In the genomic region with DNA sequence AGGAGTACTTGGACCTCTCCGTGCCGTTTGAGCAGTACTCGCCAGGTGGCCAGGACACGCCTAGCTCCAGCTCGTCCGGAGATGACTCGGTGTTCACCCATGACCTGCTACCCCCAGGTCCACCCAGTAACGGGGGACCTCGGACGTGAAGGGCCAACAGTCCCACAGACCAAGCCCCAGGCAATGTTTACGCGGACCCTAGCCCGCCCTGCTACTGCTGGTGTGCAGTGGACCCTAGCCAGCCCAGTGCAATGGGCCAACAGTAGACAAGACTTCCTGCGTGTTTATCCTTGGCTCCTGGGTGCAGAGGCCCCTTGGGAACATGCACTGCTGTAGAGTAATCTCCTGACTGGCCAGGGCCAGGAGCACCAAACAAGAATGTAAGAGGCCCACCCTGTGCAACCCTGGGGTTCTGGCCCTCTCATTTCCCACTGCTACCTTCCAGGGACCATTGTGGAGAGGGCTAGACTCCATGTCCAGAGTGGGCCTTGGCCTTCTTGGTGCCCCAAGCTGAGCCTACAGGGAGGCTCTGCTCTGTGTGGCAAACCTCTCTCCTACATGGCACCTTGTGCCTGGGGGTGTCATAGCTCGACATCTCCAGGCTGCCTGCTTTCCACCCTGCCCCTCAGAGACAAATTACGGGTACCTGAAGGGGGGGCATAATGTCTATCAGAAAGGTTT, we compare ENCODE assay signal across 20 mouse cellular contexts. TPM values are rescaled to one million over a fixed set of nuclear protein-coding genes. Genes with fewer than 3 reads are reported as not detected.
DNase-seq lines count a peak whose midpoint lies in the region; ATAC-seq lines count a peak whose summit lies in the region.
"Had no signal": no experiment of that assay in that cellular context is flagged by ENCODE, and none has a peak within 500 bp of the region (broad histone marks: within the 10 kb centered on the region; RNA-seq: fewer than 3 reads in every experiment).

No protein-coding gene starts in this region.

- 90% methylated on average over 16 of the region's 16 CpGs for WGBS in midbrain, embryonic 11.5 days
- 89% methylated on average over 16 of the region's 16 CpGs for WGBS in midbrain, embryonic 13.5 days
- WGBS in forebrain, embryonic 10.5 days: 93% methylated on average over 16 of the region's 16 CpGs

- DNase-seq in kidney, adult 11 months: peak; percentile 79
- DNase-seq in kidney, postnatal 4 days: no peak
- peak; percentile 57 for DNase-seq in midbrain, embryonic 11.5 days (ENCODE audit: low spot score, missing footprints)
- peak; percentile 58 for DNase-seq in kidney, postnatal 14 days
- no peak for DNase-seq in forebrain, embryonic 10.5 days (ENCODE audit: extremely low spot score, low spot score)
- DNase-seq in adrenal gland, postnatal 4 days (ENCODE audit: low spot score in 2 of 2): no peak
- DNase-seq: adrenal gland, postnatal 10 days; cerebellum, adult 18-20 months; cerebellum, adult 9-11 months; cerebellum, postnatal 36 days; gastrocnemius, adult 2 months; gastrocnemius, postnatal 25 days; heart, postnatal 10 days; heart, postnatal 4 days had no signal

- no peaks in the 10 kb centered on the region for H3K9me3 ChIP-seq in midbrain, embryonic 11.5 days (ENCODE audit: control insufficient read depth, low read length)
- H3K9me3 ChIP-seq in midbrain, embryonic 13.5 days: no peaks in the 10 kb centered on the region
- H3K9me3 ChIP-seq in forebrain, embryonic 10.5 days: no peaks in the 10 kb centered on the region
- H3K9me3 ChIP-seq: embryonic facial prominence, embryonic 13.5 days; forebrain, embryonic 13.5 days; heart, embryonic 10.5 days; hindbrain, embryonic 12.5 days had no signal

- H3K4me2 ChIP-seq in midbrain, embryonic 11.5 days: no peak overlapping the region
- no peak overlapping the region for H3K4me2 ChIP-seq in midbrain, embryonic 13.5 days (replicated peaks)
- H3K4me2 ChIP-seq: embryonic facial prominence, embryonic 13.5 days; forebrain, embryonic 13.5 days; hindbrain, embryonic 12.5 days had no signal

- no peak overlapping the region for H3K4me3 ChIP-seq in midbrain, embryonic 11.5 days (ENCODE audit: low read depth, low read length)
- no peak overlapping the region for H3K4me3 ChIP-seq in midbrain, embryonic 13.5 days (replicated peaks)
- H3K4me3 ChIP-seq in forebrain, embryonic 10.5 days: no peak overlapping the region
- H3K4me3 ChIP-seq: embryonic facial prominence, embryonic 13.5 days; forebrain, embryonic 13.5 days; gastrocnemius, adult 2 months; heart, embryonic 10.5 days; hindbrain, embryonic 12.5 days had no signal

- H3K9ac ChIP-seq in midbrain, embryonic 11.5 days (ENCODE audit: low read length): no peak overlapping the region
- no peak overlapping the region for H3K9ac ChIP-seq in midbrain, embryonic 13.5 days (replicated peaks)
- H3K9ac ChIP-seq: embryonic facial prominence, embryonic 13.5 days; forebrain, embryonic 13.5 days; hindbrain, embryonic 12.5 days had no signal

- peaks cover 13% of the 10 kb centered on the region for H3K36me3 ChIP-seq in midbrain, embryonic 11.5 days (ENCODE audit: control insufficient read depth, insufficient read depth, low read length)
- H3K36me3 ChIP-seq in midbrain, embryonic 13.5 days: peaks cover 57% of the 10 kb centered on the region
- peaks cover 86% of the 10 kb centered on the region for H3K36me3 ChIP-seq in forebrain, embryonic 10.5 days (replicated peaks)

- no peak overlapping the region for H3K27ac ChIP-seq in midbrain, embryonic 11.5 days (ENCODE audit: low read depth, low read length)
- no peak overlapping the region for H3K27ac ChIP-seq in midbrain, embryonic 13.5 days
- H3K27ac ChIP-seq in forebrain, embryonic 10.5 days: no peak overlapping the region
- H3K27ac ChIP-seq: embryonic facial prominence, embryonic 13.5 days; forebrain, embryonic 13.5 days; gastrocnemius, adult 2 months; heart, embryonic 10.5 days; hindbrain, embryonic 12.5 days had no signal

- no peak for ATAC-seq in midbrain, embryonic 11.5 days (ENCODE audit: low FRiP score)
- ATAC-seq in midbrain, embryonic 13.5 days: no peak
- ATAC-seq: forebrain, embryonic 13.5 days had no signal

- no peaks in the 10 kb centered on the region for H3K4me1 ChIP-seq in midbrain, embryonic 11.5 days (ENCODE audit: control insufficient read depth, insufficient read depth, low read length)
- H3K4me1 ChIP-seq in midbrain, embryonic 13.5 days (replicated peaks): no peaks in the 10 kb centered on the region
- peaks cover 5% of the 10 kb centered on the region; the same call in 1 of the 2 replicates for H3K4me1 ChIP-seq in forebrain, embryonic 10.5 days
- H3K4me1 ChIP-seq: hindbrain, embryonic 12.5 days had no signal

- no peaks in the 10 kb centered on the region for H3K27me3 ChIP-seq in midbrain, embryonic 11.5 days (ENCODE audit: control insufficient read depth, insufficient read depth, low read length)
- H3K27me3 ChIP-seq in midbrain, embryonic 13.5 days: 0 out of 2 replicates have a peak, but pooled peaks cover 2% of the 10 kb centered on the region
- H3K27me3 ChIP-seq in forebrain, embryonic 10.5 days (ENCODE audit: poor library complexity, severe bottlenecking): peaks cover 23% of the 10 kb centered on the region
- H3K27me3 ChIP-seq: embryonic facial prominence, embryonic 13.5 days; forebrain, embryonic 13.5 days had no signal

RNA-seq across cellular contexts. Expression of a gene that starts 14.1 kb away (rescaled TPM):
- 61.8 and 68.0 TPM in 2 replicates for polyA plus RNA-seq in midbrain, embryonic 11.5 days (2014; fragmentation: Nextera tagmentation; extraction: Ambion mirVana)
- 38.3 and 45.9 TPM in 2 replicates for polyA plus RNA-seq in midbrain, embryonic 13.5 days (2015; fragmentation: Nextera tagmentation; extraction: Ambion mirVana)
- polyA plus RNA-seq in forebrain, embryonic 10.5 days (2016; fragmentation: Nextera tagmentation; extraction: Ambion mirVana): 33.4 and 39.1 TPM in 2 replicates
- 10 to 100 TPM in 1 of 2 experiments, 1 to 10 TPM in 1; 5.2 to 13.7 TPM for total RNA-seq in adrenal gland, postnatal 4 days (2021)
- total RNA-seq: granulocyte monocyte progenitor cell, adult 5-6 weeks had no signal

RNA-seq across cellular contexts. Expression of a gene that starts 47.1 kb away (rescaled TPM):
- polyA plus RNA-seq in midbrain, embryonic 11.5 days (2014; fragmentation: Nextera tagmentation; extraction: Ambion mirVana): 38.0 and 49.3 TPM in 2 replicates
- 52.3 and 58.7 TPM in 2 replicates for polyA plus RNA-seq in midbrain, embryonic 13.5 days (2015; fragmentation: Nextera tagmentation; extraction: Ambion mirVana)
- 57.8 and 59.2 TPM in 2 replicates for polyA plus RNA-seq in forebrain, embryonic 10.5 days (2016; fragmentation: Nextera tagmentation; extraction: Ambion mirVana)
- total RNA-seq in adrenal gland, postnatal 4 days (2021): 10 to 100 TPM; 70.7 to 74.7 TPM

Comparison
In these comparisons a context has a peak if more than half of its experiments do, and no peak if none do; other contexts are left out.
1. DNase-seq: peak in kidney, adult 11 months (single experiment), midbrain, embryonic 11.5 days (single experiment) and kidney, postnatal 14 days (single experiment); none in kidney, postnatal 4 days (0 of 2), forebrain, embryonic 10.5 days (single experiment) and adrenal gland, postnatal 4 days (0 of 2).